Mouse (Mus musculus) stomach, embryonic 16.5 days (tissue): ENCODE results near the gene Zcchc12. TPM values are rescaled to one million over a fixed set of nuclear protein-coding genes. Genes with fewer than 3 reads are reported as not detected.

Source experiments
- polyA plus RNA-seq: library from polyadenylated mRNA; unstranded; fragments of >200 nt; fragmentation: Nextera tagmentation; extraction: Ambion mirVana; gene quantifications from 2 replicates; pipeline ENCODE4 v1.2.1, GENCODE M21; 2015

The Zcchc12 gene
- polyA plus RNA-seq, 1 experiment from 2014 or later: 18.4 TPM

Other genes starting within 250 kb of the Zcchc12 start
- gene Il13ra1, start 83.8 kb upstream of the Zcchc12 start, polyA plus RNA-seq: 36.6 and 36.9 TPM in 2 replicates
- 0.22 and 0.58 TPM in 2 replicates for gene Lonrf3, start 132.4 kb downstream of the Zcchc12 start, polyA plus RNA-seq
- gene Gm6268, start 205.4 kb downstream of the Zcchc12 start, polyA plus RNA-seq: not detected in 2 replicates